Mouse (Mus musculus) liver, embryonic 14.5 days (tissue): ENCODE results near the gene Tmem132b.

ENCODE experiments used
- CTCF ChIP-seq: IDR thresholded peaks from 2 replicates; pipeline ENCODE4 v1.5.1; 2016; ENCODE audit warnings: antibody characterized with exemption, low read depth, control low read depth
- EP300 ChIP-seq: IDR thresholded peaks from 2 replicates; pipeline ENCODE4 v1.6.1; 2016; ENCODE audit warnings: antibody characterized with exemption, low read depth

DNA sequence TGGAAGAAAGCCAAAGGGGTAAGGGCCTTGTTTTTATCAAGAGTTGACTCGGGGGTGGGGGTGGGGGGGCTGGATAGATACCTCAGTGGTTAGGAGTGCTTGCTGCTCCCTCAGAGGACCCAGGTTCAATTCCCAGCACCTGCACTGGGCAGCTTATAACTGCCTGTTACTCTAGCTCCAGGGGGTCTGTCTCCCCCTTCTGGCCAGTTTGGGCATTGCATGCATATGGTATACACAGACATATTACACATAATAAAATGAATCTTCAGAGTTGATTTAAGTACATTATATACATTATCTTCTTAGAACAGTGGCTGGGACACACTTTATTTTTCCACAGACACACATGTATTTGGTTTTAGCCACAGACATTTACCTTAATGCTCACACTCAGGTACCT lies 202.2 kb downstream of the Tmem132b start:
- TF ChIP-seq CTCF = peak; percentile 59
- TF ChIP-seq EP300 = no peak
